Mouse (Mus musculus): ENCODE results near the gene Ap2a2. TPM values are rescaled to one million over a fixed set of nuclear protein-coding genes. Genes with fewer than 3 reads are reported as not detected.

The Ap2a2 gene
- 67.6 and 73.8 TPM in 2 replicates for polyA plus RNA-seq (2015; fragmentation: Nextera tagmentation; extraction: Ambion mirVana)

- under 1% methylated on average over 71 of the region's 72 CpGs for WGBS (ENCODE audit: insufficient replicate concordance)
Measured at GRCm38 (mm10) chr7:141561682-141562391, at the start of gene Ap2a2. Gene Ap2a2, plus strand, starts transcription at chr7:141562173.

DNA sequence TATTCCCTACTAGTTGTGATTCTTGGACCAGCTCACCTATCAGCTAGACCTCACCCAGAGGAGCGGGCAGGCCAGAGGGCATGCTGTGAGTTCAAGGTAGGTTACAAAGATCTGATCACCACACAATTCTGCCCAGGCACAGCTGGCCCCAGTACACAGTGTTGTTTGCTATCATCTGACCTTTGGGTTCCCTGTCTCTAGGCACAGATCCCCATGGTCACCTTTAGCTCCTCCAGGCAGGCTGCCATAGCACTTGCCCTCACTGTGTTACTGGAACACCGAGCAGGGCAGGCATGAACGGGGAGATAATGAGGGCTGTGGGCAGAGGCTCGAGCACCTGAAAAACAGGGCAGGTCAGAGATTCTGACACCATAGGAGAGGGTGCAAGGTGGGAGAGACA, 44.3 kb upstream of the Ap2a2 start:
- Histone ChIP-seq H3K36me3 (replicated peaks) (peaks cover 64% of the 10 kb centered on the region), H3K9me3 (replicated peaks) (no peaks in the 10 kb centered on the region), H3K27me3 (no peaks in the 10 kb centered on the region), H3K4me3 (replicated peaks) (no peak overlapping the region), H3K4me1 (replicated peaks) (peaks cover 33% of the 10 kb centered on the region), H3K9ac (no peak overlapping the region), H3K27ac (replicated peaks) (peak overlapping the region; percentile 64), H3K4me2 (no peak overlapping the region)
- 47% methylated on average over 4 of the region's 4 CpGs for WGBS (ENCODE audit: insufficient replicate concordance)
- peak; percentile 47 for ATAC-seq (ENCODE audit: insufficient read depth)

More at GRCm38 (mm10) chr7:141561682-141562391, at the start of gene Ap2a2:
- Histone ChIP-seq H3K4me1 (replicated peaks) (peaks cover 87% of the 10 kb centered on the region), H3K36me3 (replicated peaks) (peaks cover 23% of the 10 kb centered on the region), H3K4me3 (replicated peaks) (peak within 1 kb of the TSS; percentile 95), H3K27me3 (no peaks in the 10 kb centered on the region), H3K4me2 (peak within 1 kb of the TSS; percentile 92), H3K9me3 (replicated peaks) (no peaks in the 10 kb centered on the region), H3K9ac (peak within 1 kb of the TSS; percentile 99), H3K27ac (replicated peaks) (peak within 1 kb of the TSS; percentile 98)
- ATAC-seq (ENCODE audit: insufficient read depth), result peak; percentile 84

DNA sequence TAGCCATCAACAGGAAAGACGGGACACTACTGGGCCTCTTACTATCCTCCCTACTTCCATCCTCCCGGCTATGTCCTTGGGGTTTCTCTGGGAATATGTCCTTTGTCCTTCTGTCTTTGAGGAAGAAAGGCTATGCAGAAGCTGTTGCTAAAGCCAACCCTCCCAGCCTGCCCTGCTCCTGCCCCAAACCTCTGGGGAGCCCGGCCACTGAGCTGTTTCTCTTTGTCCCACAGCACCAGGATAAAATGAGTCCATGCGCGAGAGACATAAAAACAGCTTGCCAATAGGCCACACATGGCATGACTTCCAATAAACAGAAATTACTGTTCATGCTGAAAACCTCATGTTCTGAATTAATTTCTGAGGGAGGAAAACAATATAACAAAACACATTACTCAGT, 43.7 kb upstream of the Ap2a2 start:
- Histone ChIP-seq H3K9me3 (replicated peaks) (no peaks in the 10 kb centered on the region), H3K4me3 (replicated peaks) (no peak overlapping the region), H3K4me2 (no peak overlapping the region), H3K4me1 (replicated peaks) (peaks cover 33% of the 10 kb centered on the region), H3K9ac (no peak overlapping the region), H3K27me3 (no peaks in the 10 kb centered on the region), H3K36me3 (replicated peaks) (peaks cover 60% of the 10 kb centered on the region), H3K27ac (replicated peaks) (peak overlapping the region; percentile 72)
- 86% methylated on average over 5 of the region's 5 CpGs for WGBS (ENCODE audit: insufficient replicate concordance)
- no peak for ATAC-seq (ENCODE audit: insufficient read depth)

- no peaks in the 10 kb centered on the region for H3K27me3 ChIP-seq
- H3K9me3 ChIP-seq (replicated peaks), result no peaks in the 10 kb centered on the region
- H3K36me3 ChIP-seq (replicated peaks), result peaks cover 60% of the 10 kb centered on the region
- H3K9ac ChIP-seq, result peak overlapping the region; percentile 31; the same call in 1 of the 2 replicates
- peak overlapping the region; percentile 11; the same call in 1 of the 2 replicates for H3K4me2 ChIP-seq
- H3K4me3 ChIP-seq (replicated peaks), result no peak overlapping the region
- peak; percentile 78 for ATAC-seq (ENCODE audit: insufficient read depth)
- H3K4me1 ChIP-seq (replicated peaks), result peaks cover 33% of the 10 kb centered on the region
- WGBS (ENCODE audit: insufficient replicate concordance), result 14% methylated on average over 3 of the region's 3 CpGs
- H3K27ac ChIP-seq (replicated peaks), result peak overlapping the region; percentile 72
Measured at GRCm38 (mm10) chr7:141518926-141519325, 43.0 kb upstream of the Ap2a2 start.

- Histone ChIP-seq H3K36me3 (replicated peaks) (peaks cover 62% of the 10 kb centered on the region), H3K27ac (replicated peaks) (no peak overlapping the region), H3K4me1 (replicated peaks) (peaks cover 33% of the 10 kb centered on the region), H3K9ac (no peak overlapping the region), H3K9me3 (replicated peaks) (no peaks in the 10 kb centered on the region), H3K4me3 (replicated peaks) (no peak overlapping the region), H3K4me2 (no peak overlapping the region), H3K27me3 (no peaks in the 10 kb centered on the region)
- 58% methylated on average over 1 of the region's 1 CpGs for WGBS (ENCODE audit: insufficient replicate concordance)
- no peak for ATAC-seq (ENCODE audit: insufficient read depth)
Measured at GRCm38 (mm10) chr7:141519795-141520194, 42.2 kb upstream of the Ap2a2 start.

- H3K9me3 ChIP-seq (replicated peaks), result no peaks in the 10 kb centered on the region
- ATAC-seq (ENCODE audit: insufficient read depth), result no peak
- no peak overlapping the region for H3K27ac ChIP-seq (replicated peaks)
- H3K36me3 ChIP-seq (replicated peaks), result peaks cover 67% of the 10 kb centered on the region
- WGBS (ENCODE audit: insufficient replicate concordance), result 54% methylated on average over 4 of the region's 4 CpGs
- no peak overlapping the region for H3K4me3 ChIP-seq (replicated peaks)
- H3K9ac ChIP-seq, result no peak overlapping the region
- no peaks in the 10 kb centered on the region for H3K27me3 ChIP-seq
- peaks cover 21% of the 10 kb centered on the region for H3K4me1 ChIP-seq (replicated peaks)
- no peak overlapping the region for H3K4me2 ChIP-seq
Measured at GRCm38 (mm10) chr7:141523007-141523406, 39.0 kb upstream of the Ap2a2 start.

DNA sequence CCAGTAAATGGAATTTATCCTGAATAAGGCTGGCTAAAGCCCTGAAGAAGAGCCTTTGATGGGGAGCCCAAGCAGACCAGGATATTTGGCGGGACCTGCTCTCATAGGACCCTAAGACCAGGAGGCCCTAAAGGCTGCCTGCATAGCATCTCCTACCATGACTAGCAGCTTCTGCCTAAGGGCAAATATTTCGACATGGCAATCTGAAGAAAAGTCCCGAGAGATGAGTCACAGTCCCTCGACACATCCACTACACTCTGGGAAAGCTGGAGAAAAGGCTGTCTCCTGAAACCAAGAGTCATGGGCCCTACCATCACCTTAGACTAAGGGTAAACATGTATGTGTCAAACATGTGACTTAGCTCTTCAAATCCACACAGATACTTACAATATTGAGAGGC, 37.7 kb upstream of the Ap2a2 start:
- no peak for ATAC-seq (ENCODE audit: insufficient read depth)
- Histone ChIP-seq H3K4me1 (replicated peaks) (peaks cover 20% of the 10 kb centered on the region), H3K9ac (no peak overlapping the region), H3K4me2 (no peak overlapping the region), H3K27ac (replicated peaks) (no peak overlapping the region), H3K27me3 (no peaks in the 10 kb centered on the region), H3K36me3 (replicated peaks) (peaks cover 73% of the 10 kb centered on the region), H3K9me3 (replicated peaks) (no peaks in the 10 kb centered on the region), H3K4me3 (replicated peaks) (no peak overlapping the region)
- 68% methylated on average over 4 of the region's 4 CpGs for WGBS (ENCODE audit: insufficient replicate concordance)

GRCm38 (mm10) chr7:141524760-141525579, 37.0 kb upstream of the Ap2a2 start:
- 59% methylated on average over 6 of the region's 6 CpGs for WGBS (ENCODE audit: insufficient replicate concordance)
- Histone ChIP-seq H3K27ac (replicated peaks) (no peak overlapping the region), H3K4me1 (replicated peaks) (peaks cover 16% of the 10 kb centered on the region), H3K36me3 (replicated peaks) (peaks cover 77% of the 10 kb centered on the region), H3K9ac (no peak overlapping the region), H3K9me3 (replicated peaks) (no peaks in the 10 kb centered on the region), H3K4me2 (no peak overlapping the region), H3K27me3 (no peaks in the 10 kb centered on the region), H3K4me3 (replicated peaks) (no peak overlapping the region)
- peak; percentile 49 for ATAC-seq (ENCODE audit: insufficient read depth)

- H3K9me3 ChIP-seq (replicated peaks), result no peaks in the 10 kb centered on the region
- no peaks in the 10 kb centered on the region for H3K27me3 ChIP-seq
- no peak overlapping the region for H3K9ac ChIP-seq
- H3K4me1 ChIP-seq (replicated peaks), result peaks cover 14% of the 10 kb centered on the region
- no peak overlapping the region for H3K4me3 ChIP-seq (replicated peaks)
- no peak overlapping the region for H3K27ac ChIP-seq (replicated peaks)
- WGBS (ENCODE audit: insufficient replicate concordance), result 76% methylated on average over 4 of the region's 4 CpGs
- no peak for ATAC-seq (ENCODE audit: insufficient read depth)
- no peak overlapping the region for H3K4me2 ChIP-seq
- peaks cover 78% of the 10 kb centered on the region for H3K36me3 ChIP-seq (replicated peaks)
Measured at GRCm38 (mm10) chr7:141525580-141525925, 36.4 kb upstream of the Ap2a2 start.

DNA sequence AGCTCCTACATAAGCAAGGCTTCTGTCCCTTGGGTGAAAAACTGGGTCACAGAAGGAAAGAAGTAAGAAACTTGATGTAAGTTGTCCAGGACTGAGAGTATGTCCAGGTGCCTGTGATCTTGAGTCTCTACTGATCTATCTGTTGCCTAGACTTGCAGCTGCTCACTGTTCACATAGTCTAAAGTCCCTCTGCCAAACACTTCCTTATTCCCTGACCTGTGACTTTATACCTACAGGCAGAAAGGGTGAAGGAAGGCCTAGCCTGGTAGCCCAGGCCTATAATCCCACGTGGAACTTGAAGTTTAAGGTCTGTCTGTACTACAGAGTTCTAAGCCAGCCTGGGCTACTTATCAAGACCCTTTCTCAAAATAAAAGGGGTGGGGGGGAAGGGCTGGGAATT, 26.4 kb upstream of the Ap2a2 start:
- peaks cover 15% of the 10 kb centered on the region for H3K36me3 ChIP-seq (replicated peaks)
- peaks cover 30% of the 10 kb centered on the region for H3K4me1 ChIP-seq (replicated peaks)
- H3K27me3 ChIP-seq, result no peaks in the 10 kb centered on the region
- no peak overlapping the region for H3K4me2 ChIP-seq
- no peak overlapping the region for H3K27ac ChIP-seq (replicated peaks)
- no peaks in the 10 kb centered on the region for H3K9me3 ChIP-seq (replicated peaks)
- no peak for ATAC-seq (ENCODE audit: insufficient read depth)
- 53% methylated on average over 1 of the region's 1 CpGs for WGBS (ENCODE audit: insufficient replicate concordance)
- no peak overlapping the region for H3K9ac ChIP-seq
- no peak overlapping the region for H3K4me3 ChIP-seq (replicated peaks)

DNA sequence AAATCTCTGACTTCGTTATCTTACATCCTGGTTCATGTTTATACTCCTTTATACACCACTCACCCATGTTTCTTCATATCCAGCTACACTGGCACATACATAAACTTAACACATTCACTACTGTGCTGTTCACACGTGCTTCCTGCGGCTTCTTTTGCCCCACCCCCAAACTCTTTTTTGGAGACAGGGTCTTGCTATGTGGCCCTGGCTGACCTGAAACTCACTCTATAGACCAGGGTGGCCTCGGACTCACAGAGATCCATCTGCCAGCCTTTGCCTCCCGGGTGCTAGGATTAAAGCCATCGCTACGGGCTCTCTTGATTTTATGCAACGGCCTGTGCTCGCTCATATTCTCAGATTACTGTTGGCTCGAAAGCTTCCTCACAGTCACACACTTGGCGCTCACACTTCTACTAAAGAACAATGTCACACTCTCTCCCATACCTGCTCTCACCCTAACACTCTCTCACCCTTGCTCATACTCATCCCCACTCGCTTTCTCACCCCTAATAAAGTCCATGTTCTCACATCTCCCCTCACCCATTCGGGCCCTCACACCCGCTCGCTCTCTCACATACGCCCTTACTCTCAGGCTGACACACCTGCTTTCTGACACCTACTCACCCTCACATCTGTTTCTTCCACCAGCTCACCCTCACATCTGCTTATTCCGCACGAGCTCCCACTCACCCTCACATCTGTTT, 23.0 kb upstream of the Ap2a2 start:
- Histone ChIP-seq H3K9ac (peak overlapping the region; percentile 72), H3K9me3 (replicated peaks) (no peaks in the 10 kb centered on the region), H3K36me3 (replicated peaks) (0 out of 2 replicates have a peak, but pooled peaks cover 3% of the 10 kb centered on the region), H3K4me1 (replicated peaks) (peaks cover 38% of the 10 kb centered on the region), H3K27ac (replicated peaks) (peak overlapping the region; percentile 80), H3K4me2 (peak overlapping the region; percentile 90), H3K4me3 (replicated peaks) (peak overlapping the region; percentile 71), H3K27me3 (no peaks in the 10 kb centered on the region)
- WGBS (ENCODE audit: insufficient replicate concordance), result 6% methylated on average over 18 of the region's 18 CpGs
- peak; percentile 35; the same call in 1 of the 2 replicates for ATAC-seq (ENCODE audit: insufficient read depth)

Measured in liver, embryonic 15.5 days (tissue).